Mouse (Mus musculus): Measurements from ENCODE around the gene Gm10800. TPM values are rescaled to one million over a fixed set of nuclear protein-coding genes. Genes with fewer than 3 reads are reported as not detected.
"Not testable (repeated sequence)": the region's sequence is repeated elsewhere in the genome, so short reads cannot be mapped to it uniquely, and the experiment has no call there.

Gene Gm10800
- under 1 TPM in 1 of 2 experiments, not detected in 1; 0.33 TPM for total RNA-seq (2021)
- long read RNA-seq, experiment 1: 0 reads
- long read RNA-seq, experiment 2: 0 reads

DNA sequence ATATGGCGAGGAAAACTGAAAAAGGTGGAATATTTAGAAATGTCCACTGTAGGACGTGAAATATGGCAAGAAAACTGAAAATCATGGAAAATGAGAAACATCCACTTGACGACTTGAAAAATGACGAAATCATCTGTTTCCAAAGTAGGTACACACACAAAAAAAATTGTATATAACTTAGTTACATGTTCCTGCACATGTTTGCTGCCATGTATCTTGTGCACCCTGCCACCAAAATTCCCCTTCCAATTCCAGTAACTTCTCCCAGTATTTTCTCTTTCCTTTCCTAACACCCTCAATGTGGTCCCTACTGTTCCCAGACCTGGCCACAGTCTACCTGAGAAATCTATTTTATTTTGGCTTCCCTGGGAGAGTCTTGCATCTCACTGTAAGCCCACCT, at the start of gene Gm10800:
Gene Gm10800 (minus strand): TSS at position 101 of the 400 bp plus-strand sequence.
- intact Hi-C loops (cut with DNase I; ENCODE audit: low total_unique reads); DNase-seq: not testable (repeated sequence)

DNA sequence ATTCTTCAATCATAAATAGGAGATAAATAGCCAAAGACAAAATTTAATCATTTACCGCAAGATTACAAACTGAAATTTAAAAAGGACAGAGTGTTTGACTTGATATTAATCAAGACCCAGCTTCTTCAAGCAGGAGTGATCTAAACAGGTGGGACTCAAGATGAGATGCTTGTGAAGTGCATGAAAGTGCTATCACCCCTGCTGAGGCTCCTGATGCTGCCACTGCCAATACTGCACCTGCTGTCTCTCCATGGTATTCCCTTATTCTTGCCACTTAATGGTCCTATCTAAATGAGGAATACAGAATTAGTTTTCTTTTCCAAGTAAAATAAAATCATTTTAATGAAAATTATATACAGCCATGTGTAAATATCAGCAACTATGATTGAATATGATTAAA, 30.4 kb upstream of the Gm10800 start:
- no peak for DNase-seq
- intact Hi-C loops (cut with DNase I; ENCODE audit: low total_unique reads): no loop called here

DNA sequence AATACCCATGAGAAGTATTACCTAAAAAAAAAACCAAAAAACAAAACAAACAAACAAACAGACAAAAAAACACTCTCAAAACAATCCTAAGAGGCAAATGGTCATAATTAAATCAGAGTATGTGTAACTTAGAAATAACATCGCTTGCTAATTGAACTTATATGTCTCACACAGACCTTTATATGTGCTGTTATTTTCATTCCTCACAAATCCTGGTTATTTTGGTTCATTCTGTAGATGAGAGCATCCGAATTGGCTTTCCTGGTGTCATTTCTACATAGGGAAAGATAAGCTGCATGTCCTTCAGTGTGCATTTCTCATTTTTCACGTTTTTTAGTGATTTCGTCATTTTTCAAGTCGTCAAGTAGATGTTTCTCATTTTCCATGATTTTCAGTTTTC, 5.2 kb downstream of the Gm10800 start, which contains the start of gene Gm10801:
Gene Gm10801 (plus strand): TSS at position 301 of the 400 bp plus-strand sequence.
- DNase-seq; intact Hi-C loops (cut with DNase I; ENCODE audit: low total_unique reads): not testable (repeated sequence)

Other genes starting within 250 kb of the Gm10800 start
- gene Gm10801, start 5.1 kb downstream of the Gm10800 start, total RNA-seq (2021): not detected